Mouse (Mus musculus) hindbrain, embryonic 15.5 days (tissue): ENCODE data around the gene Sel1l2. TPM values are rescaled to one million over a fixed set of nuclear protein-coding genes. Genes with fewer than 3 reads are reported as not detected.
"Not testable (repeated sequence)": the region's sequence is repeated elsewhere in the genome, so short reads cannot be mapped to it uniquely, and the experiment has no call there.

Source experiments
- ATAC-seq: fragments of 200-750 bp; cut with Nextera tagmentation; 2 replicates; pipeline ENCODE4 v1.8.0; 2017; ENCODE audit warnings: low read depth, moderate number of reproducible peaks, moderate TSS enrichment; ENCODE audit not compliant: low FRiP score
- H3K27ac ChIP-seq: fragments of 300-500 bp; sonication (generic); replicated peaks from 2 replicates; pipeline ENCODE4 v1.5.1; 2015; ENCODE audit warnings: mild to moderate bottlenecking, inconsistent platforms
- H3K27me3 ChIP-seq: fragments of 300-500 bp; sonication (generic); 2 replicates; pipeline ENCODE4 v1.6.1; 2015; ENCODE audit warnings: control low read depth, inconsistent platforms
- H3K36me3 ChIP-seq: fragments of 300-500 bp; sonication (generic); 2 replicates; pipeline ENCODE4 v1.6.1; 2015; ENCODE audit warnings: control low read depth, inconsistent platforms
- H3K4me1 ChIP-seq: fragments of 300-500 bp; sonication (generic); replicated peaks from 2 replicates; pipeline ENCODE4 v1.6.1; 2015; ENCODE audit warnings: control low read depth, inconsistent platforms
- H3K4me2 ChIP-seq: fragments of 300-500 bp; sonication (generic); 2 replicates; pipeline ENCODE4 v1.6.1; 2015; ENCODE audit warnings: moderate library complexity, mild to moderate bottlenecking, inconsistent platforms
- H3K4me3 ChIP-seq: fragments of 300-500 bp; sonication (generic); 2 replicates; pipeline ENCODE4 v1.5.1; 2015; ENCODE audit warnings: mild to moderate bottlenecking, inconsistent platforms
- H3K9ac ChIP-seq: fragments of 300-500 bp; sonication (generic); 2 replicates; pipeline ENCODE4 v1.6.1; 2015; ENCODE audit warnings: inconsistent platforms
- H3K9me3 ChIP-seq: fragments of 300-500 bp; sonication (generic); 2 replicates; pipeline ENCODE4 v1.6.1; 2016; ENCODE audit warnings: control low read depth, inconsistent platforms
- WGBS: fragments of 180-500 bp; shearing (Covaris S2); methylation state at CpG from one replicate; pipeline ENCODE4 v1.1.7; 2015; 5-methylcytosine and 5-hydroxymethylcytosine counted together
- polyA plus RNA-seq: library from polyadenylated mRNA; unstranded; fragments of >200 nt; fragmentation: Nextera tagmentation; extraction: Ambion mirVana; gene quantifications from 2 replicates; pipeline ENCODE4 v1.2.1, GENCODE M21; 2015

Gene Sel1l2
- polyA plus RNA-seq, 1 experiment from 2014 or later = not detected

GRCm38 (mm10) chr2:140202573-140202972 is 186.9 kb downstream of the Sel1l2 start:
- Histone ChIP-seq H3K27ac (no peak overlapping the region), H3K4me1 (no peaks in the 10 kb centered on the region), H3K9ac (no peak overlapping the region), H3K4me3 (no peak overlapping the region), H3K36me3 (peaks cover 48% of the 10 kb centered on the region), H3K9me3 (no peaks in the 10 kb centered on the region), H3K27me3 (no peaks in the 10 kb centered on the region), H3K4me2 (no peak overlapping the region)
- ATAC-seq = no peak
- WGBS = 92% methylated on average over 5 of the region's 5 CpGs

- whole genome bisulfite sequencing = 81% methylated on average over 2 of the region's 2 CpGs
- H3K27ac ChIP-seq = no peak overlapping the region
- peaks cover 44% of the 10 kb centered on the region for H3K36me3 ChIP-seq
- H3K4me2 ChIP-seq = no peak overlapping the region
- H3K4me1 ChIP-seq = no peaks in the 10 kb centered on the region
- no peak overlapping the region for H3K4me3 ChIP-seq
- H3K27me3 ChIP-seq = no peaks in the 10 kb centered on the region
- no peaks in the 10 kb centered on the region for H3K9me3 ChIP-seq
- H3K9ac ChIP-seq = no peak overlapping the region
- no peak for ATAC-seq
Observed at GRCm38 (mm10) chr2:140200713-140201112, 188.8 kb downstream of the Sel1l2 start.

- not testable (repeated sequence) for H3K27me3 ChIP-seq, H3K9ac ChIP-seq, H3K27ac ChIP-seq, H3K9me3 ChIP-seq, ATAC-seq, H3K4me1 ChIP-seq, H3K4me2 ChIP-seq, H3K4me3 ChIP-seq
- 96% methylated on average over 3 of the region's 3 CpGs for WGBS
- peaks cover 44% of the 10 kb centered on the region for H3K36me3 ChIP-seq
Observed at GRCm38 (mm10) chr2:140185685-140186210, 203.8 kb downstream of the Sel1l2 start.

Other genes with a start within 250 kb of the Sel1l2 start
- gene Gm17374, start 237.7 kb downstream of the Sel1l2 start, polyA plus RNA-seq = not detected in 2 replicates
- 16.8 and 16.9 TPM in 2 replicates for gene Esf1, start 219.1 kb downstream of the Sel1l2 start, polyA plus RNA-seq
- gene Ndufaf5, start 219.1 kb downstream of the Sel1l2 start, polyA plus RNA-seq = 56.3 and 58.4 TPM in 2 replicates
- gene Macrod2, start 5.6 kb upstream of the Sel1l2 start, polyA plus RNA-seq = 78.6 and 80.5 TPM in 2 replicates